Comparison of ENCODE assay signal across 8 mouse cellular contexts in the genomic region with DNA sequence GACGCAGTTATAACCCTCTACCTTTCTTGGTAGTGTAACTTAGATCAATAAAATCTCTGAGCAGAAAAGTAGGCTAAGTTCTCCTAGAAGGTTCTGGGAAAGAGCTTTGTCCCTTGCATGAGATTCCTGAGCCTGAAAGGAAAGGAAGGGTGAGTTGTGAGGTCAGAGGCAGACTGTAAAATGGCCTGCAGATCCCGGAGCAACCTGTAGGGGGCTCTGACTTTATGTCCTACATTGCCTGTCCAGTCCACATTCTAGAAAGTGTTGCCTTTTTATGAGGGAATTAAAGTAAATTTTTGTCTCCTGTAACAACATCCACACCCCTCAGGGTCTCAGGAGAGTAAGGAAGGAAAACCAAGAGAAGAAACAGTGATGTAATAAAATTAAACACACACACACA.
DNase-seq lines count a peak whose midpoint lies in the region; TF ChIP-seq lines count a peak whose summit lies in the region.
"Had no signal": no experiment of that assay in that cellular context is flagged by ENCODE, and none has a peak within 500 bp of the region (broad histone marks: within the 10 kb centered on the region; RNA-seq: fewer than 3 reads in every experiment).

No protein-coding gene starts in this region.

- H3K36me3 ChIP-seq in CH12.LX (replicated peaks in 1 of 2; ENCODE audit: control insufficient read depth in 1 of 2, insufficient read depth in 1 of 2, low read length in 1 of 2): no peaks in the 10 kb centered on the region

- H3K27me3 ChIP-seq in CH12.LX (replicated peaks): no peaks in the 10 kb centered on the region

- dilution Hi-C loops in CH12.LX (cut with MboI; ENCODE audit: extremely low pct_ligation_motif_present, extremely low pct_unique_long_range_greater_than_20kb, low sequenced_read_pairs): no loop called here

- no peak overlapping the region for H3K4me2 ChIP-seq in CH12.LX (ENCODE audit: insufficient read depth, low read depth, poor library complexity, severe bottlenecking)

- H3K9ac ChIP-seq in CH12.LX (ENCODE audit: insufficient read depth, low read depth): no peak overlapping the region

- no peak for TF ChIP-seq EP300 in CH12.LX (IDR thresholded peaks at IDR 0.05; ENCODE audit: low read length)

- H3K4me3 ChIP-seq in CH12.LX (replicated peaks in 1 of 3; ENCODE audit: low read depth in 2 of 3, low read length in 2 of 3, poor library complexity in 1 of 3): no peak overlapping the region

- peak; percentile 56 to 63 for TF ChIP-seq CTCF in CH12.LX (conservative IDR thresholded peaks at IDR 0.05 in 1 of 2, IDR thresholded peaks at IDR 0.05 in 1 of 2; ENCODE audit: low read depth in 2 of 2, low read length in 2 of 2)

- no peaks in the 10 kb centered on the region for H3K9me3 ChIP-seq in CH12.LX (replicated peaks; ENCODE audit: low read length)

- in situ Hi-C loops in CH12.LX (cut with MboI; ENCODE audit: low pct_ligation_motif_present, low pct_unique_long_range_greater_than_20kb, low sequenced_read_pairs): no loop called here

- no peaks in the 10 kb centered on the region for H3K4me1 ChIP-seq in CH12.LX (ENCODE audit: control insufficient read depth in 1 of 2, insufficient read depth in 2 of 2)

- DNase-seq in kidney, adult 9 months: peak; percentile 35
- DNase-seq in kidney, adult 11 months: no peak
- peak; percentile 34 for DNase-seq in CH12.LX (ENCODE audit: extremely low read depth)
- peak; percentile 62 for DNase-seq in ES-CJ7 (ENCODE audit: low read depth, low spot score)
- peak; percentile 12 for DNase-seq in hindlimb bud, embryonic 11.5 days (ENCODE audit: extremely low spot score, low read depth, low spot score)
- DNase-seq in gastrocnemius, postnatal 4 days (ENCODE audit: low spot score in 2 of 2): no peak
- no peak for DNase-seq in layer of hippocampus, postnatal 10 days (ENCODE audit: low spot score in 2 of 2)
- DNase-seq: gastrocnemius, postnatal 25 days had no signal

- no peak overlapping the region for H3K27ac ChIP-seq in CH12.LX (ENCODE audit: insufficient read depth, low read depth)

- TF ChIP-seq POLR2A in CH12.LX (IDR thresholded peaks at IDR 0.05; ENCODE audit: low read depth, low read length): no peak

- TF ChIP-seq RAD21 in CH12.LX (IDR thresholded peaks at IDR 0.05; ENCODE audit: low read depth, low read length): peak; percentile 29

- no peaks in the 10 kb centered on the region for H3K79me2 ChIP-seq in CH12.LX (replicated peaks; ENCODE audit: control insufficient read depth, extremely low read depth, insufficient read depth, poor library complexity, severe bottlenecking)

TF ChIP-seq in CH12.LX, 34 proteins besides CTCF, POLR2A, EP300 and RAD21:
- no peak for TF ChIP-seq RCOR1 (conservative IDR thresholded peaks at IDR 0.05; ENCODE audit: low read depth, low read length)
- TF ChIP-seq SMC3 (IDR thresholded peaks at IDR 0.05; ENCODE audit: low read depth, low read length): peak; percentile 32
TF ChIP-seq in CH12.LX: peak in this region for 1.

Comparison
In these comparisons a context has a peak if more than half of its experiments do, and no peak if none do; other contexts are left out.
1. DNase-seq: peak in kidney, adult 9 months (single experiment), CH12.LX (single experiment), ES-CJ7 (single experiment) and hindlimb bud, embryonic 11.5 days (single experiment); none in kidney, adult 11 months (single experiment), gastrocnemius, postnatal 4 days (0 of 2) and layer of hippocampus, postnatal 10 days (0 of 2).